Mouse (Mus musculus) MEL (cell line): ENCODE results near the gene Sart1.

Experiments used
- CHD2 ChIP-seq: IDR thresholded peaks from 2 replicates; pipeline ENCODE4 v1.6.1; 2011; ENCODE audit warnings: low read length, improper control_type of control experiment
- CTCF ChIP-seq, 3 experiments: IDR thresholded peaks in 2 of 3; conservative IDR thresholded peaks in 1 of 3; 2 replicates each; pipeline ENCODE4 v1.5.1; 2011 to 2012; ENCODE audit warnings: low read length in 3 of 3, low read depth in 2 of 3, mild to moderate bottlenecking in 2 of 3, improper control_type of control experiment in 1 of 3, inconsistent platforms in 1 of 3, mixed read lengths in 1 of 3, moderate library complexity in 1 of 3; ENCODE audit not compliant: control insufficient read depth in 1 of 3, insufficient read depth in 1 of 3, poor library complexity in 1 of 3, severe bottlenecking in 1 of 3
- E2F4 ChIP-seq: IDR thresholded peaks from 2 replicates; pipeline ENCODE4 v1.6.1; 2011; ENCODE audit warnings: low read depth, low read length, improper control_type of control experiment, borderline replicate concordance
- EP300 ChIP-seq, 2 experiments: IDR thresholded peaks; 2 replicates each; pipeline ENCODE4 v1.6.1; 2011; ENCODE audit warnings: improper control_type of control experiment in 2 of 2, low read length in 2 of 2, low read depth in 1 of 2, mild to moderate bottlenecking in 1 of 2
- ETS1 ChIP-seq: IDR thresholded peaks from 2 replicates; pipeline ENCODE4 v1.6.1; 2012; ENCODE audit warnings: low read depth, mild to moderate bottlenecking, inconsistent platforms, low read length, improper control_type of control experiment, moderate library complexity
- GABPA ChIP-seq: IDR thresholded peaks from 2 replicates; pipeline ENCODE4 v1.6.1; 2012; ENCODE audit warnings: low read depth, mild to moderate bottlenecking, inconsistent platforms, low read length, improper control_type of control experiment, moderate library complexity
- GATA1 ChIP-seq: IDR thresholded peaks from 2 replicates; pipeline ENCODE4 v1.6.1; 2011; ENCODE audit warnings: low read depth, low read length, improper control_type of control experiment
- MYB ChIP-seq: IDR thresholded peaks from 2 replicates; pipeline ENCODE4 v1.6.1; 2011; ENCODE audit warnings: mild to moderate bottlenecking, low read depth, low read length, improper control_type of control experiment
- POLR2A ChIP-seq, 2 experiments: IDR thresholded peaks; 2 replicates each; pipeline ENCODE4 v1.6.1; 2011 to 2012; ENCODE audit warnings: low read length in 2 of 2, mild to moderate bottlenecking in 2 of 2, control low read depth in 1 of 2, improper control_type of control experiment in 1 of 2, low read depth in 1 of 2, moderate library complexity in 1 of 2; ENCODE audit not compliant: control insufficient read depth in 1 of 2, insufficient read depth in 1 of 2, poor library complexity in 1 of 2
- TAL1 ChIP-seq: IDR thresholded peaks from 2 replicates; pipeline ENCODE4 v1.6.1; 2012; ENCODE audit warnings: mild to moderate bottlenecking, inconsistent platforms, low read length, moderate library complexity, mixed read lengths
- TCF12 ChIP-seq: IDR thresholded peaks from 2 replicates; pipeline ENCODE4 v1.6.1; 2014; ENCODE audit warnings: low read depth, mild to moderate bottlenecking, inconsistent platforms, low read length, improper control_type of control experiment, moderate library complexity
- USF1 ChIP-seq: IDR thresholded peaks from 2 replicates; pipeline ENCODE4 v1.6.1; 2014; ENCODE audit warnings: low read depth, mild to moderate bottlenecking, inconsistent platforms, low read length, improper control_type of control experiment, moderate library complexity
- USF2 ChIP-seq, 2 experiments: IDR thresholded peaks; 2 replicates each; pipeline ENCODE4 v1.6.1; 2011 to 2012; ENCODE audit warnings: improper control_type of control experiment in 2 of 2, low read length in 2 of 2, borderline replicate concordance in 1 of 2, inconsistent platforms in 1 of 2, low read depth in 1 of 2, mild to moderate bottlenecking in 1 of 2; ENCODE audit not compliant: insufficient read depth in 1 of 2
- ZNF384 ChIP-seq: IDR thresholded peaks from 2 replicates; pipeline ENCODE4 v1.6.1; 2012; ENCODE audit warnings: low read depth, mild to moderate bottlenecking, inconsistent platforms, low read length, improper control_type of control experiment

- TF ChIP-seq MYB (no peak), E2F4 (no peak), TAL1 (no peak), TCF12 (no peak), EP300 (IDR thresholded peaks at IDR 0.05; ENCODE audit: low read depth in 1 of 2, low read length in 2 of 2) (no peak), CHD2 (no peak), ETS1 (no peak), CTCF (IDR thresholded peaks at IDR 0.05 in 2 of 3, conservative IDR thresholded peaks at IDR 0.05 in 1 of 3; ENCODE audit: control insufficient read depth in 1 of 3, insufficient read depth in 1 of 3, low read depth in 2 of 3, low read length in 3 of 3, poor library complexity in 1 of 3, severe bottlenecking in 1 of 3) (no peak), GATA1 (no peak), ZNF384 (no peak), USF2 (IDR thresholded peaks at IDR 0.05; ENCODE audit: borderline replicate concordance in 1 of 2, insufficient read depth in 1 of 2, low read depth in 1 of 2, low read length in 2 of 2) (no peak), POLR2A (IDR thresholded peaks at IDR 0.05; ENCODE audit: control insufficient read depth in 1 of 2, insufficient read depth in 1 of 2, low read depth in 1 of 2, low read length in 2 of 2, poor library complexity in 1 of 2) (no peak), GABPA (no peak), USF1 (no peak)
These were observed 53.8 kb downstream of the Sart1 start for GRCm38 (mm10) chr19:5334741-5335140.
